Mouse (Mus musculus): ENCODE data around the gene Pla2g4d.

DNA sequence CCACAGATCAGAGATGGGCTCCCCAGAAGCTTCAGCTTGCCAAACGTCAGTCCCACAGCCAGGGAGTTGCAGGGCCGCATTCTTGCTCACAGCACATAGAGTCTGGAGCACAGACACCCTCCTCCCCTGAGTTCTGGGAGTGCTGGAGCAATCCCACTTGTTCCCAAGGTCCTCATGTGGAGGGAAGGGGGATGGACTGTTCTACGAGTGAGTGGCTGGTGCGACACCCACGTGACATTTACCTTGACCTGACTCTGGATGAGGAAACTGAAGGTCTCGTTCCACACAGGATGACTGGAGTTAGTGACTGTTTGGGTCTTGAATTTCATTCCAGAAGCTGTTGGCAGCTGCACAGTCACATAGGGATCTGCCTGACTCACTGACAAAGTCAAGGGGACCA is 5.4 kb downstream of the Pla2g4d start:
- TF ChIP-seq CTCF (conservative IDR thresholded peaks at IDR 0.05 in 1 of 2, IDR thresholded peaks at IDR 0.05 in 1 of 2; ENCODE audit: low read depth in 2 of 2, low read length in 2 of 2) (no peak), BHLHE40 (IDR thresholded peaks at IDR 0.05; ENCODE audit: low read depth, low read length) (no peak)

Measured in CH12.LX (cell line).